Mouse (Mus musculus) hindbrain, postnatal 0 days (tissue): ENCODE data around the gene Dyx1c1. TPM values are rescaled to one million over a fixed set of nuclear protein-coding genes. Genes with fewer than 3 reads are reported as not detected.
A peak's percentile ranks its signal among the peaks of the same experiment; 100 is the strongest.

Experiments
- ATAC-seq: fragments of 200-750 bp; cut with Nextera tagmentation; 2 replicates; pipeline ENCODE4 v1.8.0; 2017; ENCODE audit warnings: mild to moderate bottlenecking, moderate TSS enrichment, moderate library complexity
- DNase-seq: peaks from one replicate; pipeline ENCODE4 v3.0.0-alpha.2; 2015; ENCODE audit warnings: low spot score
- H3K27ac ChIP-seq: fragments of 300-500 bp; sonication (generic); 2 replicates; pipeline ENCODE4 v1.5.1; 2014; ENCODE audit warnings: mild to moderate bottlenecking
- H3K27me3 ChIP-seq: fragments of 300-500 bp; sonication (generic); 2 replicates; pipeline ENCODE4 v1.6.1; 2014; ENCODE audit warnings: low read length, mixed read lengths; ENCODE audit not compliant: insufficient read depth
- H3K36me3 ChIP-seq: fragments of 300-500 bp; sonication (generic); 2 replicates; pipeline ENCODE4 v1.6.1; 2014; ENCODE audit warnings: low read length, mixed read lengths; ENCODE audit not compliant: insufficient read depth
- H3K4me1 ChIP-seq: fragments of 300-500 bp; sonication (generic); 2 replicates; pipeline ENCODE4 v1.6.1; 2014; ENCODE audit warnings: antibody characterized with exemption, low read length, mixed read lengths; ENCODE audit not compliant: insufficient read depth
- H3K4me2 ChIP-seq: fragments of 300-500 bp; sonication (generic); 2 replicates; pipeline ENCODE4 v1.6.1; 2014; ENCODE audit warnings: low read depth, mild to moderate bottlenecking, low read length, moderate library complexity, mixed read lengths
- H3K4me3 ChIP-seq: fragments of 300-500 bp; sonication (generic); 2 replicates; pipeline ENCODE4 v1.5.1; 2014; ENCODE audit warnings: low read length
- H3K9ac ChIP-seq: fragments of 300-500 bp; sonication (generic); replicated peaks from 2 replicates; pipeline ENCODE4 v1.6.1; 2014; ENCODE audit warnings: mild to moderate bottlenecking, low read length, moderate library complexity, mixed read lengths
- H3K9me3 ChIP-seq: fragments of 300-500 bp; sonication (generic); 2 replicates; pipeline ENCODE4 v1.6.1; 2016; ENCODE audit warnings: low read length, mixed read lengths
- CTCF ChIP-seq: IDR thresholded peaks from 2 replicates; pipeline ENCODE4 v1.5.1; 2016; ENCODE audit warnings: antibody characterized with exemption, control low read depth, low read depth
- WGBS: fragments of 180-500 bp; shearing (Covaris S2); extraction: QIAGEN DNeasy Blood & Tissue Kit; methylation state at CpG from one replicate; pipeline ENCODE4 v1.1.7; 2014; 5-methylcytosine and 5-hydroxymethylcytosine counted together
- polyA plus RNA-seq: library from polyadenylated mRNA; unstranded; fragments of >200 nt; fragmentation: Nextera tagmentation; extraction: Ambion mirVana; gene quantifications from 2 replicates; pipeline ENCODE4 v1.2.1, GENCODE M21; 2015
- total RNA-seq: library from RNA; depleted of rRNA; stranded (reverse); fragments of >200 nt; gene quantifications from 2 replicates; pipeline ENCODE4 v1.2.3, GENCODE M21; 2014

Dyx1c1 gene
- total and polyA plus RNA-seq, 2 experiments from 2014 or later: 0.99 to 2.5 TPM

DNA sequence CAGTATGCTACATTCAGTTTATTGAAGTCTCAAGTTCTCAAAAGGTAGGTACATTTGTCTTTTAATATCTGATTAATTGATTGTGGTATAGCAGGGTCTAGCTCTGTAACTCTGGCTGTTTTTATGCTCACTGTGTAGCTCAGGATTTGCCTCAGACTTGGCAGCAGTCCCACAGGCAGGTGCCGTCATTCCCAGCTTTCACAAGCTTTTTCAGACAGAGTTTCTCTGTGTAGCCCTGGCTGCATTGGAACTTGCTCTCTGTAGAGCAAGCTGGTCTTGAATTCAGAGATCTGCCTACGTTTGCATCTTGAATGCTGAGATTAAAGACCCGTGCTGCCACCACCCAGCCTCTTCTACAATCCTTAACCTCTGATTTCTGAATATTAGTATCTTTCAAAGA is 43.6 kb downstream of the Dyx1c1 start:
- Histone ChIP-seq H3K4me1 (no peaks in the 10 kb centered on the region), H3K27me3 (no peaks in the 10 kb centered on the region), H3K27ac (no peak overlapping the region), H3K36me3 (peaks cover 34% of the 10 kb centered on the region), H3K4me2 (no peak overlapping the region), H3K9ac (no peak overlapping the region), H3K9me3 (no peaks in the 10 kb centered on the region), H3K4me3 (no peak overlapping the region)
- 57% methylated on average over 3 of the region's 3 CpGs for WGBS
- ATAC-seq (no peak), DNase-seq (no peak)
- no peak for TF ChIP-seq CTCF

GRCm38 (mm10) chr9:73004076-73004475 is 45.5 kb downstream of the Dyx1c1 start:
- Histone ChIP-seq H3K4me1 (no peaks in the 10 kb centered on the region), H3K27me3 (no peaks in the 10 kb centered on the region), H3K9me3 (no peaks in the 10 kb centered on the region), H3K36me3 (peaks cover 41% of the 10 kb centered on the region), H3K4me2 (no peak overlapping the region), H3K27ac (no peak overlapping the region), H3K4me3 (no peak overlapping the region), H3K9ac (no peak overlapping the region)
- DNase-seq (no peak), ATAC-seq (no peak)
- WGBS: 86% methylated on average over 8 of the region's 8 CpGs
- no peak for TF ChIP-seq CTCF

- no peaks in the 10 kb centered on the region for H3K9me3 ChIP-seq
- H3K36me3 ChIP-seq: peaks cover 44% of the 10 kb centered on the region
- ATAC-seq (no peak), DNase-seq (no peak)
- H3K4me1 ChIP-seq: no peaks in the 10 kb centered on the region
- H3K27ac ChIP-seq: no peak overlapping the region
- no peak overlapping the region for H3K4me3 ChIP-seq
- TF ChIP-seq CTCF: no peak
- H3K4me2 ChIP-seq: no peak overlapping the region
- no peak overlapping the region for H3K9ac ChIP-seq
- 90% methylated on average over 6 of the region's 6 CpGs for WGBS
- H3K27me3 ChIP-seq: no peaks in the 10 kb centered on the region
Measured at GRCm38 (mm10) chr9:73005106-73005505, 46.5 kb downstream of the Dyx1c1 start.

DNA sequence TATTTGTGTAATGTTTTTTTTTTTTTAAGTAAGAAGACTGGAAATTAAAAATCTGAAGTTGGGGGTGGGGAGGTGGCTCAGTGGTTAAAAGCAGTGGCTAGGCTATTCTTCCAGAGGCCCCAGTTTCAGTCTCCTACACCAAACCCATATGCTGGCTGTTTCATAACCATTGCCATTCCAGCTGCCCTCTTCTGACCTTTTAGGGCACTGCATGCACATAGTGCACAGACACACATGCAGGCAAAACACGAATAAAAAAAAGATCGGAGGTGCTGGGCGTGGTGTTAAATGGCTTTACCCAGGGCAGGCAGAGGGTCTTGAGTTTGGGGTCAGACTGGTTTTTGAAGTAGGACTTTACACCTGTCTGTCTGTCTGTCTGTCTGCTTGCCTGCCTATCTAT is 47.6 kb downstream of the Dyx1c1 start:
- WGBS: 100% methylated on average over 3 of the region's 3 CpGs
- Histone ChIP-seq H3K9ac (no peak overlapping the region), H3K4me3 (no peak overlapping the region), H3K27ac (no peak overlapping the region), H3K36me3 (peaks cover 54% of the 10 kb centered on the region), H3K9me3 (no peaks in the 10 kb centered on the region), H3K4me2 (no peak overlapping the region), H3K4me1 (no peaks in the 10 kb centered on the region), H3K27me3 (no peaks in the 10 kb centered on the region)
- TF ChIP-seq CTCF: peak; percentile 44
- DNase-seq: peak; percentile 40
- ATAC-seq: no peak

DNA sequence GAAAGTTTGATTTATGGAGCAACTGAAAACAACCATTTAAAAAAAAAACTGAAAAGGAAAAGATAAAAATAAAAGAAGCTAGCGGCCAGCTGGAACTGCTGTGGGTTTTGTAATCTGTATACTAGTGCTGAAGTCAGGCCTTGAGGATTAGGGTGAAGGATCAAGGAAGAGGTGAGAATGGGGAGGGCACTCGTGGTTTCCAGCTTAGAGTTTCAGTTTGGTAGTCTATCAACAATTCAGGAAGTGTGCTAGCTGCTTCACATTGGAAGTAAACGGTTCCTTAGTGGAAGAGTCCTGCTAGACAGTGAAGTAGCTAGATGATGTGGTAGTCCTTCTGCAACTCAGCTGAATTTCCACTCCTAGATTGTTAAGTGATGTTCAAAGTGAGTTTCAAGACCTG is 49.8 kb downstream of the Dyx1c1 start:
- H3K4me3 ChIP-seq: no peak overlapping the region
- no peak for TF ChIP-seq CTCF
- WGBS: 77% methylated on average over 3 of the region's 3 CpGs
- no peaks in the 10 kb centered on the region for H3K27me3 ChIP-seq
- ATAC-seq (no peak), DNase-seq (no peak)
- H3K4me1 ChIP-seq: no peaks in the 10 kb centered on the region
- H3K9ac ChIP-seq: no peak overlapping the region
- no peaks in the 10 kb centered on the region for H3K9me3 ChIP-seq
- no peak overlapping the region for H3K4me2 ChIP-seq
- H3K36me3 ChIP-seq: peaks cover 63% of the 10 kb centered on the region
- H3K27ac ChIP-seq: no peak overlapping the region

DNA sequence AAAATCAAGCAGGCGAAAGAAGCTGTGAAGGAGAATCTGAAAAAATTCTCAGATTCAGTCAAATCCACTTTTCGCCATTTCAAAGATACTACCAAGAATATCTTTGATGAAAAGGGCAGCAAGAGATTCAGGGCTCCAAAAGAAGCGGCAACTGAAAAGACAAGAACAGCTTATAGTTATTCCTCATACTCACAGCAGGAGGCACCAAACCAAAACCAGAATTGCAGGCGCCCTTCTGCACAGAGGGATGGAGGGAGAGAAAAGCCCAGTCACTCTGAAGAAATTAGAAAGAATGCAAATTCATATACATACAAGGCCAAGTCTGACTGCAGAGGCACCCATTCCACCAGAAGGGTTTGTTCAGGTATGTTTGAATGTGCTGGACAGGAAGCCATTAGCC is 54.0 kb downstream of the Dyx1c1 start:
- no peak; the same call in 1 of the 2 replicates for TF ChIP-seq CTCF
- Histone ChIP-seq H3K4me2 (no peak overlapping the region), H3K9ac (no peak overlapping the region), H3K4me3 (no peak overlapping the region), H3K36me3 (peaks cover 62% of the 10 kb centered on the region), H3K27me3 (no peaks in the 10 kb centered on the region), H3K9me3 (no peaks in the 10 kb centered on the region), H3K4me1 (no peaks in the 10 kb centered on the region), H3K27ac (no peak overlapping the region)
- no peak for DNase-seq
- 92% methylated on average over 4 of the region's 4 CpGs for WGBS
- no peak for ATAC-seq

GRCm38 (mm10) chr9:73014724-73015123 is 56.1 kb downstream of the Dyx1c1 start:
- TF ChIP-seq CTCF: no peak
- no peak overlapping the region for H3K27ac ChIP-seq
- H3K9me3 ChIP-seq: no peaks in the 10 kb centered on the region
- peaks cover 74% of the 10 kb centered on the region for H3K36me3 ChIP-seq
- H3K27me3 ChIP-seq: no peaks in the 10 kb centered on the region
- ATAC-seq: no peak
- WGBS: 89% methylated on average over 13 of the region's 13 CpGs
- no peak overlapping the region for H3K4me3 ChIP-seq
- DNase-seq: no peak
- no peaks in the 10 kb centered on the region for H3K4me1 ChIP-seq
- no peak overlapping the region for H3K9ac ChIP-seq
- H3K4me2 ChIP-seq: no peak overlapping the region
